Mouse (Mus musculus): ENCODE measurements around the gene Hmgb3.

- TF ChIP-seq CTCF (IDR thresholded peaks at IDR 0.05; ENCODE audit: control insufficient read depth, insufficient read depth, low read length) (no peak), POLR2A (IDR thresholded peaks at IDR 0.05; ENCODE audit: borderline replicate concordance, control insufficient read depth, low read depth, low read length) (no peak)
These were observed 19.8 kb downstream of the Hmgb3 start for GRCm38 (mm10) chrX:71575550-71575949.
